Mouse (Mus musculus) forebrain, embryonic 12.5 days (tissue): ENCODE results near the gene Pitpnb. TPM values are rescaled to one million over a fixed set of nuclear protein-coding genes. Genes with fewer than 3 reads are reported as not detected.

ENCODE experiments used
- ATAC-seq: fragments of 200-750 bp; cut with Nextera tagmentation; 2 replicates; pipeline ENCODE4 v1.8.0; 2017; ENCODE audit warnings: moderate TSS enrichment; ENCODE audit not compliant: low FRiP score
- H3K27ac ChIP-seq: fragments of 300-500 bp; sonication (generic); 2 replicates; pipeline ENCODE4 v1.5.1; 2016; ENCODE audit warnings: mild to moderate bottlenecking
- H3K27me3 ChIP-seq: fragments of 300-500 bp; sonication (generic); 2 replicates; pipeline ENCODE4 v1.6.1; 2016; ENCODE audit warnings: mild to moderate bottlenecking
- H3K36me3 ChIP-seq: fragments of 300-500 bp; sonication (generic); replicated peaks from 2 replicates; pipeline ENCODE4 v1.6.1; 2016; ENCODE audit warnings: mild to moderate bottlenecking
- H3K4me1 ChIP-seq: fragments of 300-500 bp; sonication (generic); 2 replicates; pipeline ENCODE4 v1.6.1; 2016
- H3K4me2 ChIP-seq: fragments of 300-500 bp; sonication (generic); 2 replicates; pipeline ENCODE4 v1.6.1; 2016; ENCODE audit warnings: mild to moderate bottlenecking, moderate library complexity
- H3K4me3 ChIP-seq: fragments of 300-500 bp; sonication (generic); replicated peaks from 2 replicates; pipeline ENCODE4 v1.5.1; 2016; ENCODE audit warnings: mild to moderate bottlenecking
- H3K9ac ChIP-seq: fragments of 300-500 bp; sonication (generic); 2 replicates; pipeline ENCODE4 v1.6.1; 2016; ENCODE audit warnings: mild to moderate bottlenecking
- H3K9me3 ChIP-seq: fragments of 300-500 bp; sonication (generic); 2 replicates; pipeline ENCODE4 v1.6.1; 2016
- WGBS: fragments of 180-500 bp; shearing (Covaris S2); methylation state at CpG from one replicate; pipeline ENCODE4 v1.1.7; 2016; 5-methylcytosine and 5-hydroxymethylcytosine counted together
- polyA plus RNA-seq: library from polyadenylated mRNA; unstranded; fragments of >200 nt; fragmentation: Nextera tagmentation; extraction: Ambion mirVana; gene quantifications from 2 replicates; pipeline ENCODE4 v1.2.1, GENCODE M21; 2016

The Pitpnb gene
- polyA plus RNA-seq, 1 experiment from 2014 or later: 113 TPM

GRCm38 (mm10) chr5:111390911-111391310, 60.3 kb downstream of the Pitpnb start:
- Histone ChIP-seq H3K4me3 (no peak overlapping the region), H3K9me3 (no peaks in the 10 kb centered on the region), H3K4me1 (peaks cover 36% of the 10 kb centered on the region), H3K9ac (no peak overlapping the region), H3K27me3 (peaks cover 7% of the 10 kb centered on the region), H3K36me3 (peaks cover 33% of the 10 kb centered on the region), H3K4me2 (no peak overlapping the region), H3K27ac (no peak overlapping the region)
- no peak for ATAC-seq
- 83% methylated on average over 10 of the region's 10 CpGs for WGBS

- 93% methylated on average over 6 of the region's 6 CpGs for WGBS
- no peak overlapping the region for H3K4me3 ChIP-seq
- H3K4me2 ChIP-seq: no peak overlapping the region
- H3K27ac ChIP-seq: no peak overlapping the region
- no peak overlapping the region for H3K9ac ChIP-seq
- H3K36me3 ChIP-seq: peaks cover 29% of the 10 kb centered on the region
- no peaks in the 10 kb centered on the region for H3K9me3 ChIP-seq
- no peak for ATAC-seq
- H3K4me1 ChIP-seq: peaks cover 42% of the 10 kb centered on the region
- H3K27me3 ChIP-seq: peaks cover 7% of the 10 kb centered on the region
Measured at GRCm38 (mm10) chr5:111391485-111391884, 60.9 kb downstream of the Pitpnb start.

DNA sequence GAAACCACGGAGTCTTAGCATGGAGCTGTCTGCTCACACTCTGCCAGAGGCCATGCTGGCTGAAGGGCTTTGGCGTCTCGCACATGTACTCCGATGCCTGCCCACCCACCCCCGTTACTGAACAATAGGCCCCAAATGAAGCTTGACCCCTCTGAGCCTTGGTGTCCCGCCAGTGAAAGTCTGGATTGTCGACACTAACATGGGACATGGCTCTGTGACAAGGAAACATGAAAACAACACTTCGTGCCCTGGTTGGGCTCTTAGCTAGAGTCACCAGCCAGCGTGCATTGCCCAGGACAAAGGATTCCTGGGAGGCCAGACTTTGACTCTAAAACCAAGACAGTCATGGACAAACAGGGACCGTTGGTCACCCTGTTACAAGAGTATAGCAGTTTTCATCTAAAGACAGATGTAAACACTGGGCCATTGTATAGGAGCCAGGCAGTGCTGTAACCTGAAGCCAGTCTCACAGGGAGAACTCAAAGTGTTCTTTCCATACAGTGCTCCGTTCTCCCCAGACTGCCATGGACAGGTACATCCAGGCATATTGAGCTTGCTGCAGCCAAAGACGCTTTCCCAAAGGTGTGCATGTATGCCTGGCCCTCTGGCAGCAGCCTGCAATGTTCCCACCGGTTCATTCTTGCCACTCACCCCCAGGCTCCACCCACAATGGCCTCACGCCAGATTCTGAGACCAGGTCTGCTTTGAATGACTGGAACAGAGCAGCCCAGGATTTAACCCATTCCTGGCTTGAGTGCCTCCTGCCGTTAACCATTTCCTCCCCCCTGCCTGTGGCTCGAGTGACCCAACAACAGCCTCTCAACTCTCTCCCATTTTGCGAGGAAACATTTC, 63.0 kb downstream of the Pitpnb start:
- WGBS: 3% methylated on average over 17 of the region's 17 CpGs

GRCm38 (mm10) chr5:111394198-111395053, 63.9 kb downstream of the Pitpnb start:
- ATAC-seq: peak; percentile 18; the same call in 1 of the 2 replicates
- Histone ChIP-seq H3K4me1 (peaks cover 50% of the 10 kb centered on the region), H3K9me3 (no peaks in the 10 kb centered on the region), H3K4me3 (peak overlapping the region; percentile 21), H3K36me3 (peaks cover 2% of the 10 kb centered on the region; the same call in 1 of the 2 replicates), H3K27me3 (peaks cover 16% of the 10 kb centered on the region), H3K27ac (peak overlapping the region; percentile 43; the same call in 1 of the 2 replicates), H3K9ac (peak overlapping the region; percentile 1; the same call in 1 of the 2 replicates), H3K4me2 (peak overlapping the region; percentile 50)
- 5% methylated on average over 15 of the region's 15 CpGs for WGBS

More for the DNA sequence above, 63.0 kb downstream of the Pitpnb start:
- peaks cover 9% of the 10 kb centered on the region; the same call in 1 of the 2 replicates for H3K36me3 ChIP-seq
- H3K4me1 ChIP-seq: peaks cover 48% of the 10 kb centered on the region
- H3K9ac ChIP-seq: peak overlapping the region; percentile 1
- peak; percentile 86 for ATAC-seq
- peaks cover 9% of the 10 kb centered on the region for H3K27me3 ChIP-seq
- peak overlapping the region; percentile 73 for H3K27ac ChIP-seq
- no peaks in the 10 kb centered on the region for H3K9me3 ChIP-seq
- H3K4me3 ChIP-seq: peak overlapping the region; percentile 21
- H3K4me2 ChIP-seq: peak overlapping the region; percentile 50

DNA sequence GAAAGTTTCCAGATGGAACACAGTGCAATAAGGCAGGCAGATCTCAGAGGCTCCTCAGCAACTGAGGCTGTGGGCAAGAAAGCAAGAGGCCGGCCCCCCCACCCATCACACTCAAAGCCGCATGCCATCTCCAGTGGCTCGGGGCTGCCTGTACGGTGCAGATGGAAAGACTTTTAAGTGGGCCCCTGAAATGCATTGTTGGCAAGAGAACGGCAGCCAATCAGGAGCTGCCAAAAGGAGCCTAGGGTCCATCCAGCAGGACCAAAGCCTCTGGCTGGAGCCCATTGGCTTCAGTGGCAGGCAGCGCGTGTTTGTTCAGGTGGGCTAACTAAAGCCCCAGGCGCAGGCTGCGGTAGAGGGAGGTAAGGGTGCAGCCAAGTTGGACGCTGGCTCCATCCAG, 65.2 kb downstream of the Pitpnb start:
- Histone ChIP-seq H3K4me2 (no peak overlapping the region), H3K36me3 (no peaks in the 10 kb centered on the region), H3K27me3 (peaks cover 18% of the 10 kb centered on the region), H3K4me1 (peaks cover 50% of the 10 kb centered on the region), H3K9me3 (no peaks in the 10 kb centered on the region), H3K9ac (no peak overlapping the region), H3K4me3 (no peak overlapping the region), H3K27ac (no peak overlapping the region)
- WGBS: 41% methylated on average over 10 of the region's 10 CpGs
- ATAC-seq: no peak

DNA sequence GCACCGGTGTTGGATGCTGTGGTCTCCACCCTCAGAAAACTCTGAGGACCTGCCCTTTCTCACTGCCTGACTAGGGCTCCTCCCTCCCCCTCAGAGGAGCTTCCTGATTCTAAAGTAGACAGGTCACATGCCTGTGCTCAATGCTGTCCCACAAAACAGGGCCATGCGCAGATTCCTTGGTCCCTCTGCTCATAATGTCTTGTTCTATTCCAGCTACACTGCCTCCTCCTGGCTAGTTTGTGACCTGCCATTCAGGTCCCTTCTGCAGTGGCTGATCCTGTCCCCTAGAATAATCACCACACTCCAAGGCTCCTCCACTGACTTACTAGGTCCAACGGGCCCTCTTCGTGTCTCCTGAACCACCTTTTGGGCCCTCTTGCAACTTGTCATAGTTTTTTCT, 65.6 kb downstream of the Pitpnb start:
- no peak for ATAC-seq
- Histone ChIP-seq H3K4me1 (peaks cover 50% of the 10 kb centered on the region), H3K9me3 (no peaks in the 10 kb centered on the region), H3K4me3 (no peak overlapping the region), H3K27ac (no peak overlapping the region), H3K9ac (no peak overlapping the region), H3K4me2 (no peak overlapping the region), H3K27me3 (peaks cover 21% of the 10 kb centered on the region), H3K36me3 (no peaks in the 10 kb centered on the region)
- 85% methylated on average over 4 of the region's 4 CpGs for WGBS

DNA sequence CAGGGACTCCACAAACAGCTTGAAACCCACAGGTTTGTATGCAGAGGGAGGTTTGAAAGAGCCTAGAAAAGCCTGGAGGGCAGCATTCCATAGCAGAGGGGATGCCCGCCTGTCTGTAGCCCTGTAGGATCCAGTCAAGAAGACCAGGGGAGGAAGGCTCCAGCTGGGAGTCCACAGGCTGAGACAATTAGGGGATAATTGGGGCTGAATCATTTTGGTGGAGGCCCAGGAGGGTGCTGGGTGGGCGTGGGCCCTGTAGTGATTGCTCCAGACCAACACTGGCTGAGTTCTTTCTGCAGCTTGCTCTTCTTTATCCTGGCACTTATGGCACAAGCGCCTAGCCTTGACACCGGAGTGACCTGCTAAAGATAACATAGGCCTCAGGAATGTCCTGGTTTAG, 67.9 kb downstream of the Pitpnb start:
- no peaks in the 10 kb centered on the region for H3K9me3 ChIP-seq
- no peak overlapping the region for H3K4me2 ChIP-seq
- no peak for ATAC-seq
- peaks cover 21% of the 10 kb centered on the region for H3K27me3 ChIP-seq
- H3K27ac ChIP-seq: no peak overlapping the region
- peaks cover 43% of the 10 kb centered on the region for H3K4me1 ChIP-seq
- WGBS: 41% methylated on average over 4 of the region's 4 CpGs
- H3K4me3 ChIP-seq: no peak overlapping the region
- H3K9ac ChIP-seq: 0 out of 2 replicates have a peak overlapping the region, but pooled peaks have one; percentile 7
- no peaks in the 10 kb centered on the region for H3K36me3 ChIP-seq

DNA sequence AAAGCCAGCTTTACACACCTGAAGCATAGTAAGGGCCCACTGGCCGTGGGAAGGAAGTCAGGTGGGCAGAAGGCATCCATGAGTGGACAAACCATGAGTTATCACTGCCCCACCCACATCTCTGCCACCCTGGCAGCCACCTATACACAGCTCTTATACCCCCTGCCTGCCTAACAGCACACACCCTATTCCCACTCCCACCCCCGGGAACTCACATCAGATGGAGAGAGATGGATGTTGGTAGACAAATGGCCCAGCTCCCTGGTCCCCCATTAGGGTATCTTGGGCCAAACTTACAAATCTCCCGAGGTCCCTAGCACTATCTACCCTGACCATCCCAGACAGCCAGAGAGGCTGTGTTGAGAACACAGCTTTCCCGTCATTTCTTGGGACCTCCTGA, 68.7 kb downstream of the Pitpnb start:
- Histone ChIP-seq H3K36me3 (no peaks in the 10 kb centered on the region), H3K4me2 (no peak overlapping the region), H3K27me3 (peaks cover 21% of the 10 kb centered on the region), H3K4me3 (no peak overlapping the region), H3K27ac (no peak overlapping the region), H3K9me3 (no peaks in the 10 kb centered on the region), H3K9ac (no peak overlapping the region), H3K4me1 (peaks cover 35% of the 10 kb centered on the region)
- WGBS: 88% methylated on average over 4 of the region's 4 CpGs
- ATAC-seq: no peak

DNA sequence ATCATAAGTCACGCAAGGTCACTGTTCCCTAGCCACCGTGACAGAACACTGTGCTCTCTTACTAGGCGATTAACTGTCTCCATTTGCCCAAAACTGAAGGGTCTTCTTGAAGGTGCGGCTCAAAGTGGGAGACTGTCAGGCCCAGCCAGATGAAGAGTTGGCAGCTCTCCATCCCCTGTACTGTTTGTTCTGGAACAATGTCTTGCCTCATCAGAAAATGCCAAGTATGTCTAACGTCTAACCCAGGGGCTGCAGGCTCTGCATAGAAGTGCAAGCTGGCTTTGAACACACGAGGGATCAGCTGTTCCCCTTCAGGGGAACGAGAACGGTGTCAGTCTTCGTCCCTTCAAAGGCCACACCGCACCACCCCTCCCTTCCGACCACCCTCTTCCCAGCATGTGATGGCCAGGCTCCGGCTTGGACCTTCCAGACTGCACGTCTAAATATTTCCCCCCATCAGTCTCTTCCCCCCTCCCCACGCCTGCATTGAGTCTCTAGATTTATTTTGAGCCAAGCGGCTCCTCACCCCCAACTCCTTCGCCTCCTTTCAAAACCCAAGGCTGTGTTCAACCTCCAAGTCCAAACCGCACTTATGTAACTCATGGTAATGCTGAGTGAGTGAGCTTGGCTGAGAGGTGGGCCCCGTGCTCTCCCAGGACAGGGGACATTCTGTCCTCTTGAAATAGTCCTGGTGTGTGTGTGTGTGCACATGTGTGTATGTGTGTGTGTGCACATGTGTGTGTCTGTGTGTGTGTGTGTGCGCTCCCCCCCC, 71.5 kb downstream of the Pitpnb start:
- Histone ChIP-seq H3K9ac (no peak overlapping the region), H3K27ac (no peak overlapping the region), H3K36me3 (no peaks in the 10 kb centered on the region), H3K4me2 (no peak overlapping the region), H3K9me3 (no peaks in the 10 kb centered on the region), H3K4me3 (no peak overlapping the region), H3K27me3 (peaks cover 14% of the 10 kb centered on the region; the same call in 1 of the 2 replicates), H3K4me1 (peaks cover 14% of the 10 kb centered on the region)
- no peak for ATAC-seq
- 78% methylated on average over 19 of the region's 19 CpGs for WGBS

GRCm38 (mm10) chr5:111402651-111402996, 72.1 kb downstream of the Pitpnb start:
- Histone ChIP-seq H3K4me2 (no peak overlapping the region), H3K4me3 (no peak overlapping the region), H3K9me3 (no peaks in the 10 kb centered on the region), H3K27ac (no peak overlapping the region), H3K9ac (no peak overlapping the region), H3K4me1 (peaks cover 14% of the 10 kb centered on the region), H3K27me3 (peaks cover 14% of the 10 kb centered on the region; the same call in 1 of the 2 replicates), H3K36me3 (no peaks in the 10 kb centered on the region)
- WGBS: 95% methylated on average over 6 of the region's 6 CpGs
- ATAC-seq: no peak

- Histone ChIP-seq H3K4me3 (no peak overlapping the region), H3K27me3 (peaks cover 15% of the 10 kb centered on the region), H3K27ac (no peak overlapping the region), H3K4me1 (peaks cover 21% of the 10 kb centered on the region), H3K9me3 (no peaks in the 10 kb centered on the region), H3K9ac (no peak overlapping the region), H3K36me3 (no peaks in the 10 kb centered on the region), H3K4me2 (no peak overlapping the region)
- 82% methylated on average over 6 of the region's 6 CpGs for WGBS
- ATAC-seq: no peak
Measured at GRCm38 (mm10) chr5:111404721-111405120, 74.2 kb downstream of the Pitpnb start.
